Mouse (Mus musculus): ENCODE results near the gene Cd3d.
"Not testable (repeated sequence)": the region's sequence is repeated elsewhere in the genome, so short reads cannot be mapped to it uniquely, and the experiment has no call there.

Gene Cd3d

GRCm38 (mm10) chr9:44981676-44982075 is at the start of gene Cd3d:
Gene Cd3d, plus strand, starts transcription at chr9:44981786.
- DNase-seq (ENCODE audit: low read depth in 2 of 2, low spot score in 2 of 2) = peak; percentile 40 to 52

- no peak for DNase-seq (ENCODE audit: low read depth in 2 of 2, low spot score in 2 of 2)
Observed at GRCm38 (mm10) chr9:44941756-44942155, 39.8 kb upstream of the Cd3d start.

GRCm38 (mm10) chr9:44942421-44942820 is 39.2 kb upstream of the Cd3d start:
- no peak for DNase-seq (ENCODE audit: low read depth in 2 of 2, low spot score in 2 of 2)

GRCm38 (mm10) chr9:44946185-44946695 is 35.3 kb upstream of the Cd3d start:
- no peak for DNase-seq (ENCODE audit: low read depth in 2 of 2, low spot score in 2 of 2)

- no peak for DNase-seq (ENCODE audit: low read depth in 2 of 2, low spot score in 2 of 2)
Observed at GRCm38 (mm10) chr9:44947836-44948235, 33.8 kb upstream of the Cd3d start.

- peak; percentile 48 to 64 for DNase-seq (ENCODE audit: low read depth in 2 of 2, low spot score in 2 of 2)
Observed at GRCm38 (mm10) chr9:44954432-44954831, 27.2 kb upstream of the Cd3d start.

- DNase-seq (ENCODE audit: low read depth in 2 of 2, low spot score in 2 of 2) = peak; percentile 99 to 100
Observed at GRCm38 (mm10) chr9:44965126-44965832, 16.3 kb upstream of the Cd3d start, which contains the start of gene Ube4a. Gene Ube4a, minus strand, starts transcription at chr9:44965600.

- DNase-seq (ENCODE audit: low read depth in 2 of 2, low spot score in 2 of 2) = no peak
Observed at GRCm38 (mm10) chr9:44965833-44966466, 15.6 kb upstream of the Cd3d start.

- DNase-seq (ENCODE audit: low read depth in 2 of 2, low spot score in 2 of 2) = peak; percentile 72 to 87
Observed at GRCm38 (mm10) chr9:44966815-44967242, 14.8 kb upstream of the Cd3d start.

GRCm38 (mm10) chr9:44967763-44968162 is 13.8 kb upstream of the Cd3d start:
- not testable (repeated sequence) for DNase-seq (ENCODE audit: low read depth in 2 of 2, low spot score in 2 of 2)

GRCm38 (mm10) chr9:44969450-44969849 is 12.1 kb upstream of the Cd3d start:
- DNase-seq (ENCODE audit: low read depth in 2 of 2, low spot score in 2 of 2) = no peak

GRCm38 (mm10) chr9:44977813-44978212 is 3.8 kb upstream of the Cd3d start:
- DNase-seq (ENCODE audit: low read depth in 2 of 2, low spot score in 2 of 2) = no peak

GRCm38 (mm10) chr9:44979806-44980205 is 1.8 kb upstream of the Cd3d start:
- no peak for DNase-seq (ENCODE audit: low read depth in 2 of 2, low spot score in 2 of 2)

GRCm38 (mm10) chr9:44980242-44980641 is 1.3 kb upstream of the Cd3d start, which contains the start of gene Cd3g:
Gene Cd3g, minus strand, starts transcription at chr9:44980431.
- peak; percentile 63 to 69 for DNase-seq (ENCODE audit: low read depth in 2 of 2, low spot score in 2 of 2)

- no peak for DNase-seq (ENCODE audit: low read depth in 2 of 2, low spot score in 2 of 2)
Observed at GRCm38 (mm10) chr9:44981104-44981503, 482 bp upstream of the Cd3d start.

- no peak for DNase-seq (ENCODE audit: low read depth in 2 of 2, low spot score in 2 of 2)
Observed at GRCm38 (mm10) chr9:44982081-44982480, 495 bp downstream of the Cd3d start.

GRCm38 (mm10) chr9:44982531-44982930 is 945 bp downstream of the Cd3d start:
- no peak for DNase-seq (ENCODE audit: low read depth in 2 of 2, low spot score in 2 of 2)

GRCm38 (mm10) chr9:44983001-44983400 is 1.4 kb downstream of the Cd3d start:
- no peak for DNase-seq (ENCODE audit: low read depth in 2 of 2, low spot score in 2 of 2)

GRCm38 (mm10) chr9:44985721-44986161 is 4.2 kb downstream of the Cd3d start:
- no peak for DNase-seq (ENCODE audit: low read depth in 2 of 2, low spot score in 2 of 2)

GRCm38 (mm10) chr9:44986242-44986781 is 4.7 kb downstream of the Cd3d start:
- DNase-seq (ENCODE audit: low read depth in 2 of 2, low spot score in 2 of 2) = peak; percentile 89 to 94

GRCm38 (mm10) chr9:44986976-44987375 is 5.4 kb downstream of the Cd3d start:
- no peak for DNase-seq (ENCODE audit: low read depth in 2 of 2, low spot score in 2 of 2)

- DNase-seq (ENCODE audit: low read depth in 2 of 2, low spot score in 2 of 2) = no peak
Observed at GRCm38 (mm10) chr9:44991821-44992220, 10.2 kb downstream of the Cd3d start.
